Mouse (Mus musculus) lung, postnatal 0 days (tissue): ENCODE measurements around the gene Rsph3b.

Source experiments
- CTCF ChIP-seq: IDR thresholded peaks from 2 replicates; pipeline ENCODE4 v1.5.1; 2016; ENCODE audit warnings: antibody characterized with exemption, mild to moderate bottlenecking
- EP300 ChIP-seq: IDR thresholded peaks from 2 replicates; pipeline ENCODE4 v1.6.1; 2016; ENCODE audit warnings: antibody characterized with exemption, mild to moderate bottlenecking, control low read depth

GRCm38 (mm10) chr17:6893332-6893731, 55.1 kb downstream of the Rsph3b start:
- TF ChIP-seq CTCF: no peak
- TF ChIP-seq EP300: no peak
